Mouse (Mus musculus): ENCODE results near the gene Prc1.

Gene Prc1

DNA sequence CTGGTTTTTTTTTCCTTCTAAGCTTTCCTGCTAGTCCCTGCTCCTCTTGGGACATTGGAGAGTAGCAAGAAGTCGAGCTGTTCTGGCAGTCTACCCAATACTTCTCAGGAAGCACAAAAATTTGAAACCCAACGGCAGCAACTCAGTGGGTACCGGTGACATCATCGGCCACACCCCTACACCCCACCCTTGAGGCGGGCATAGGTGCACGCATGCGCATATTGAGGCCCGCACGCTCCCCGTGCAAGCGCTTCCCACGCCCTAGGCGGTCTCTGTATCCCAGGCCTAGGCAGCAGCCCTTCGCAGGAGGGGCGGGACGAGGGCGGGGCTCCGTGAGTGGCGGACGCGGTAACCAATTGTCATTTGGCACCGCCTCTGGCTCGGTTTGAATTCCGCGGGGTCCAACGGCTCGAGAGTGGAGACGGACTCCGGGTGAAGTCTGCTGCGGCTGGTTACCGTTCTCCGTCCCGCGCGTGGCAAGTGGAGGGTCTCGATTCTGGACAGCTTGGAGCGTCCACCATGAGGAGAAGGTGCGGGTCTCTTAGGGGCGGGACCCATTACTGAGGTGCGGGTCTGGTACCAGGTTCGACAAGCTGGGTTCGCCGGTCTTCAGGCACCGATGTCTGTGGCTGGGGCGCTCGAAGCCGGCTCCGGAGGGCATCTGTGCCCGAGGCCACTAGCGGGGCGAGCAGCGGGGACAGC is at the start of gene Prc1:
Gene Prc1, plus strand, starts transcription at position 389 of the 702 bp plus-strand sequence.
- DNase-seq, result peak; percentile 99

DNA sequence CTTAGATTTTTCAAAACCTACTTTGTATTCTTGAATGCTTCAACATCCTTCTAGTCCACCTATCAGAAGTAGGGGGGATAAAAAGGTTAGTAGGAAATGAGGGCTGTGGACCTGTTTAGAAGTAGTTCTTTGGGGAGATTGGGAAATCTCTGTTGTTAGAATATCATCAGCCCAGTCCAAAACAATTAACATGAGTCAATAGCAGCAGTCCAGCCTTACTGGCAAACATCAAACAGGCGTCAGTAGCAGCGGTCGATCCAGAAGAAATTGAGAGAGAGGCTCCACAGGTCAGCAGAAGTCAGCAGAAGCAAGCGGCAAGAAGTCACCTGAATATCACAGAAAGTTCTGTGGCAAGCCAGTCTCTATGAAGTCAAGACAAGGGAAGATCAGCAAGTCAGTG is 49.4 kb upstream of the Prc1 start:
- no peak for DNase-seq

DNA sequence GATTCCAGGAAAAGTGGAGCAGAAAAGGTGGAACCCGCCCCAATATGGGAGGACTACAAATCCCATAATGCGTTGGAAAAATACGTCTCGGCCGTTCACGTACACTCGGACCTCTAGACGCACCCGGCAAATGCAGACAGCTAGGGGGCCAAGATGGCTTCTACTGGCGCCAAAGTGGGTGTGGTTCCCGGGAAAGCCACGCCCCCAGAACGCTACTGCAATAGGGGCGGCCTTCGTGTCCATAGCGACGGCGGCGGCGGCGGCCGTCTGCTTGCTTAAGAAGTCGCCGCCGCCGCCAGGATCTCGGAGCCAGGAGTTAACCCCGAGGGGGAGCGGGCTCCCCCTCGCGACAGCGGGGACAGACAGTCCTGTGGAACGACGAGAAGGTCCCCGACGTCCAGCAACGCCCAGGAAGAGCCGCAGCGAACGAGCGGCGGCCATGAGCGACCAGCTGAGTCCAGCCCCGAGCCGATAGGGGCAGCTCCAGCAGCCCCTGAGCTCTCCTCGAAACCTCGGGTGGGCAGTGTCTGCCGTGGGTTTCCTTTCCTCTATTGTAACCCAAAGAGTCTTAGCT is 48.0 kb upstream of the Prc1 start, which contains the start of gene Ttll13:
Gene Ttll13, plus strand, starts transcription at position 229 of the 574 bp plus-strand sequence.
- DNase-seq, result peak; percentile 98

DNA sequence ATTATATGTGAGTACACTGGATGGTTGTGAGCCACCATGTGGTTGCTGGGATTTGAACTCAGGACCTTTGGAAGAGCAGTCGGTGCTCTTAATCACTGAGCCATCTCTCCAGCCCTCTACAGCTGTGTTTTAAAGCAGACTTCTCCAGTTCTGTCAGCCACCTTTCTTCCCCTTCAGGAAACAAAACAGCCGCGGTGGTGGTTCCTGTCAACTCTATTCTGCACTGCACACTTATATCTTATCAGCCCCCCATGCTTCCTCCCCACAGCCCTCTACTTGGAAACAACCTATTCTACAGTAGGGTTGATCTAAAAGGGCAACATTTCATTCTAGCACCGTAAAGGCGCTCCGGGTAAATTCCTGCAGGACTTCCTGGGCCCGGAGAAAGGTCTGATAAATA is 47.4 kb upstream of the Prc1 start:
- no peak for DNase-seq

DNA sequence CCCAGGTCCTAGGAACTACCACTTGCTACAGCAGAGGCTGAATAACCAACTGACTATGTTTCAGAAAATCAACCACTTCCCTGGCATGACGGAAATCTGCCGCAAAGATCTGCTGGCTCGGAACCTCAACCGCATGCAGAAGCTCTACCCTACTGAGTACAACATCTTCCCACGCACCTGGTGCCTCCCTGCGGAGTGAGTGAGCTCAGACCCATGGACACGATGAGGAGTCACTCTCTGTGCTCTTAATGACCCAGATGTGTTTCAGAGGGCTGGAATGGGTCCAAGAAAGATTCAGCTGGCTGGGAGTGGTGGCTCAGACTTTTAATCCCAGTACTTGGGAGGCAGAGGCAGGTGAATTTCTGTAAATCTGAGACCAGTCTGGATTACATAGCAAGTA is 41.8 kb upstream of the Prc1 start:
- no peak for DNase-seq

DNA sequence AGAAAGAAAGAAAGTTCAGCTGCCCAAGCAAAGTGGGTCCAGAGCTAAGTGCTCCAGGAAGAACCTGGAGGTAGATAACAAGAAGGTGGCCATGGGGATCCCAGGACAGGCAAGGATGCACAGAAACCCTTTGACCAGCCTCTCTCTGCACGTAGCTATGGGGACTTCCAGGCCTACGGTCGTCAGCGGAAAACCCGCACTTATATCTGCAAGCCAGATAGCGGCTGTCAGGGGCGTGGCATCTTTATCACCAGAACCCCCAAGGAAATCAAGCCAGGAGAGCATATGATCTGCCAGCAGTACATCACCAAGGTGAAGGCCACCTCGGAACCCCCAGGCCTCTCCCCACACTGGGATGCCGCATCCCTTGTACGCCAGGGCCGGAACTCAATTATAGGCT is 41.4 kb upstream of the Prc1 start:
- DNase-seq, result no peak

DNA sequence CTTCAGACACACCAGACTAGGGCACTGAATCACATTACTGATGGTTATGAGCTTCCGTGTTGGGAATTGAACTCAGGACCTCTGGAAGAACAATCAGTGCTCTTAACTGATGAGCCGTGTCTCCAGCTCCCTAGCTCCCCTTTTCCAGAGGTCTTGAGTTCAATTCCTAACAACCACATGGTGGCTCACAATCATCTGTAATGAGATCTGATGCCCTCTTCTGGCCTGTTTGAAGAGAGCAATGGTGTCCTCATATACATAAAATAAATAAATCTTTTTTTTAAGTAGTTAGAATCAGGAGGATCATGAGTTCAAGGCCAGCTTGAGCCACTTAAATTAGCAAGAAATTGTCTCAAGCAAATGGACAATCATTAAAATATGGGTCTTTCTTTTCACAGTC is 38.3 kb upstream of the Prc1 start:
- no peak for DNase-seq

DNA sequence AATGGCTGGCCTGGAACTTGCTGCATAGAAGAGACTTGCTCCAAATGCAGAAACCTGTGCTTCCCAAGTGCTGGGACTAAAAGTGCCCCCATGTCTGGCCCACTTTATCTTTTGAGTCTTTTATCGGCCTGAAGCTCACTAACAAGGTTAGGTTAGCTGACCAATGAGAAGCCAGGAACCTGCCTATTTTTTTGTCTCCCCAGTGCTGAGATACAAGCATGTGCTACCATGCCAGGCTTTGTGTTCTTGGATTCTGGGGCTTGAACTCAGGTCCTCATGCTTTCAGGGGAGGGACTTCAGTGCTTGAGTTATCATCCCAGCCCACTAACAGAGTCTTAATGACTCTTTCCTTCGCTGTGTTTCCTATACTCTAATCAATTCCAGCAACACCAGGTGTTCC is 36.5 kb upstream of the Prc1 start:
- no peak for DNase-seq

DNA sequence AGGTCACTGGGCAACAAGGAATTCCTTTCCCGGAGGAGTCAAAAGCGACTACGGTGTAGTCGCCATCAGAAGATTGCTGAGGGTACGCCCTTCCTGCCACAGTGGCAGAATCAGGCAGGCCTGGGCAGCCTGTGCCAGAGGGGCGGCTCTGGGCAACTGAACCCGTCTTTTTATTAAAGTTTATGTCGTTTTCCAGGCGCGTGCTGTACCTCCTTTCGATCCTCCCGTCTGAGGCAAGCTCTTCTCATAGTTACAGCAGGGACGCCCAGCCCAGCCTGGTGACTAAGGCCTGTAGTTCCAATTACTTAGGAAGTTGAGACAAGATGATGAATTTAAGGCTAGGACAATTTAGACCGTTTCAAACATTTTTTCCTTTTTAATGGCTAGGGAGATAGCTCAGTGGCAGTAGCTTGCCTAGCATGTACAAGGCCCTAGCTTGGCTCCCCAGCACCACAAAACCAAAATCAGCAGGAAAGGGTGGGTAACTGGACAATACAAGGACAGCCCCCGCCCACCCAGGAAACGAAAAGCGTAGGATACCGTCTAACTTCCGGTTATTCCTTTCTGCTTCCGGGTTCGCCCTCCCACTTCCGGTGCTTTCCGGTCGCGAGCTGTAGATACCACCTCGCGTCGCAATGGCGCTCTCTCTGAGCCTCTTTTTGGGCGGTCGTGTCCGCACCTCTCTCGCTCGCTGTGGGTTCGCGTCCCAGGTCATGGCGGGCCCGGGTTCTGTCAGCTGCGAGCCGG is 33.5 kb upstream of the Prc1 start, which contains the start of gene Ngrn:
Gene Ngrn, plus strand, starts transcription at position 591 of the 747 bp plus-strand sequence.
- peak; percentile 87 to 93 for DNase-seq

DNA sequence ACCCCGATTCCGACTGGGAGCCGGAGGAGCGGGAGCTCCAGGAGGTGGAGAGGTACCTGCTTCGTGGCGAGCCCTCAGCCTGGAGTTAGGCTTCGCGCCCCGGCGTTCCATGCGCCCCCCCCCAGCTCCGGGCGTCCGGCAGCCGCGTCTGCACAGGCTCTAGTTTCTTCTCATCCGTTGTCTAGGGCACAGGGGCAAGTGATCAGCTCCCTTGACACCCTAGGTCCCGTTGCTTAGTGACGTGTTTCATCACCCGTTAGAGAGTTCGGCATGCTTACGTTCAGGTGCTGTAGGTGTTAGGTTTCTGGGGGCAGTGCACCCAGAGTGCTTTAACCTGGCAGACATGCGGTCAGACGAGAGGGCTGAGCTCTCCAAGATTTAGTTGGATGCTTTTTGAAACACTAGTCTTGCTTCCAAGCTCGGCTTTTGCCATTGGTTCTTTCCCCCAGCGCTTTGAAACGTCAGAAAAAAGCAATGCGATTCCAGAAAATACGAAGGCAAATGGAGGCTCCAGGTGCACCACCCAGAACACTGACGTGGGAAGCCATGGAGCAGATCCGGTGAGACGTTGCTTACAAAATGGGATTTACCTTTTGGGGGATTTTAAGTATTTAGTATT is 32.8 kb upstream of the Prc1 start:
- DNase-seq, result peak in 1 of 2 experiments; percentile 43

DNA sequence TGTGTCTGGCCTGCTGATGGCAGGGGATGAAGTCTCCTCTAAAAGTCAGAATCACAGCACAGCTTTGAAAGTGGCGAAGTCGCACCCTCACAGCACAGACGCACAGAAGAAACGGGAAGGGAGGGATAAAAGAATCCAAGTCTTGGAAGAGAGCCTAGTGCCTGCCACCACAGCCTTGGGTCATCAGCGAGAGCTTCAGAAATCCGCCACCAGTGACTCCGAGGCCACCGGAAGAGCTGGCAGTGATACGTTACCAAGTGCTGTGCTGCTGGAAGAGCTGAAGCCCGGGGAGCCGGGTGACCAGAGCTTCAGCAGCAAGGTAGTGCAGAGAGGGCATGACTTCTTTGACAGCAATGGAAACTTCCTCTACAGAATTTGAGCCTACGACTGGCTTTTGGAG is 29.6 kb upstream of the Prc1 start:
- DNase-seq, result no peak

DNA sequence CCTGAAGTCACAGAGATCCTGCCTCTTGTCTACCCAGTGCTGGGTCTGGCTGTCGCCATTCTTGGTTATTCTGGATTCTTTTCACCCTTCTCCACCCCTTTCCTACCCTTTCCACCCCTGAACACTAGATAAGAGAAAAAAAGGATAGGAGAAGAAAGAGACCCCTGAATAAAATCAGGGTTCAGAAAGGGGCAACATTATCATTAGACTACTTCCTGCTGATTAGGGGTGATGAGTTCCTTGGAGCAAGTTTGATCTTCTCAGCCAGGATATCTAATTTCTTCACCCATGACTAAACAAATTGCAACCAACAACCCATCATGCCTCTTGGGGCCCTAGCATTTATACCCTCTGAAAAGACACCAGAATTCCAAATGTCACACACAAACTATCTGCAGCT is 26.5 kb upstream of the Prc1 start:
- no peak for DNase-seq

DNA sequence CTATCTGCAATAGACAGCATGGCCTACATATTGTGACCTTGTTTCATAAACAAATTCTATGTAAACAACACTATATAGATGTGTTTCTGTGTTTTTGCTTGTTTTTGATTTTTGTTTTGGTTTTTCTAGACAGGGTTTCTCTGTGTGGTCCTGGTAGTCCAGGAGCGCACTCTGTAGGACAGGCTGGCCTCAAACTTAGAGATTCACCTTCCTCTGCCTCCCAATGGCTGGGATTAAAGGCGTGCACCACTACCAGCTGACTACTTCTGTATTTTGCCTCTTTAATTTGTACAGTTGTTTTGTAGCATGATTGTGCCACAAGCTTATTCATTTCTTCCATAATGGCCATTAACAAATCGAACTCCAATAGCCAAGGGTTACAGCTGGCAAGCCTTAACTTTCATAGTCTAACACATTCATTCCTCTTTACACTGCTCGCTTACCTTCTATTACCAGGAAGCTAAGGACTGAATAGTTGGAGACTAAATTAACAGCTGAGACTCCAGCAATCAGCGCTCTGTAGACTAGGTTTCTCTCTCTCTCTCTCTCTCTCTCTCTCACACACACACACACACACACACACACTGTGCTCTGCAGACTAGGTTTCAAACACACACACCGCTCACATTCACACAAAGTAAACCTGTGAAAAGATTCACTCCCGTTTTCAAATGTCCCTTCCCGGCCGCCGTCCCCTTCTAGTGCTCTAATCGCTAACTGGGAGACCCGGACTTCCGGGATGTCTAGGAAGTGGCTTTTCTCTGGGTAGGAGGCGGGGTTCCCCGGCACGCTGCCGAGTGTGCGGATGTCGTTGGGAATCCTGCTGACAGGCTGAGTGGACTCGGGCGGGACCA is 25.1 kb upstream of the Prc1 start, which contains the start of gene Vps33b:
Gene Vps33b, plus strand, starts transcription at position 753 of the 854 bp plus-strand sequence.
- DNase-seq, result peak; percentile 96

DNA sequence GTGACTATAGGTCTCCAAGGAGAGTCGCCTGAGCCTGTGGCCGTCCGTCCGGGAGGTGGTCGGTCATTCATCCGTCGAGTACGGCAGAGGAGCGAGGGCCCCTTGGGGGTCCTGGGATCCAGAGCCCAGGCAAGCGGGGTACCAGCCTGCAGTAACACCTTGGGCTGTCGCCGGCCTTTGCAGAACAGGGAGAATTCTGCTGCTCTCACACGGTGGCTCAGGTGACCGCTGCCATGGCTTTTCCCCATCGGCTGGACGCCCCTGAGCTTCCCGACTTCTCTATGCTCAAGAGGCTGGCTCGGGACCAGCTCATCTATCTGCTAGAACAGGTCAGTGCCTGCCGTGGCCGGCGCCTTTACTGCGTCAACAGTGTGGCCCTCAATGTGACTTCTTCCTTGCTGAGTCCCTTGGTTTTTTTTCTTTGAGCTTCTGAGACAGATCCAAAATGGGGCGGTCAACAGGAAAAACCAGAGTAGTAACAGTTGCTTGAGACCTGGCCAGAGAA is 24.4 kb upstream of the Prc1 start:
- DNase-seq, result peak in 1 of 2 experiments; percentile 59

DNA sequence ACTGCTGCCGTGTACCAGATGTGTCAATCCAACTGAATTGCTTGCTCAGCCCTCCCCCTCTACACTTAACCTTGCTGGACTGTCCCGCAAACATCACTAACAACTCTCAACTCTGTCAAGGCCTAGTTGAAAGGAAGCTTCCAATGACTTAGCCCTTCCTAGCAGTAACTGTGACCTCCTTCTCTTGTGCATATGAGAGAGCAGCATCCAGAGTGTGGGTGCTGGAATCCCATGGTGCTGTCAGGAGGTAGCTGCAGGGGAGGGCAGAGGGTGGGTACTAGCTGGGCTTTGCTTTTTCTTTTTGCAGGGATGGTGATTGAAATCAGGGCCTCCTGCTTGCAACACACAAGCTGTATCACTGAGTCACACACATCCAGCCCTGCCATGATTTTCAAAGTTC is 20.8 kb upstream of the Prc1 start:
- DNase-seq, result no peak

DNA sequence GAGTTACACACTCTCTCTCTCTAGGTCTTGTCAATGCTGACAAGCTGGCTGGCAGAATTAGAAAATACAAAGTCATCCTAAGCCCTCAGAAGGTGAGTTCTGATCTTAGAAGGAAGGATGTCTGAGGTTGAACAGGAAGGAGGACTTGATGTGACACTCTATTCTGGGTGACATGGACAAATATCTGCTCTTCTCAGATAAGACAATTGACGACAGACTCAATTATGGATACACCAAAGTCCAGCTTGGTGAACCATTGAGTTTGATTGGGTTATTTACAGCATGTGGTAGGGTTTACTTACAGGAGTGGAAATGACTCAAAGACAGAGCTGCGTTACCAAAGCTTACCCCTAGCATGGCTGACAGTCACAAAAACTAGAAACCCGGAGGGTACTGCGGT is 17.9 kb upstream of the Prc1 start:
- DNase-seq, result no peak

DNA sequence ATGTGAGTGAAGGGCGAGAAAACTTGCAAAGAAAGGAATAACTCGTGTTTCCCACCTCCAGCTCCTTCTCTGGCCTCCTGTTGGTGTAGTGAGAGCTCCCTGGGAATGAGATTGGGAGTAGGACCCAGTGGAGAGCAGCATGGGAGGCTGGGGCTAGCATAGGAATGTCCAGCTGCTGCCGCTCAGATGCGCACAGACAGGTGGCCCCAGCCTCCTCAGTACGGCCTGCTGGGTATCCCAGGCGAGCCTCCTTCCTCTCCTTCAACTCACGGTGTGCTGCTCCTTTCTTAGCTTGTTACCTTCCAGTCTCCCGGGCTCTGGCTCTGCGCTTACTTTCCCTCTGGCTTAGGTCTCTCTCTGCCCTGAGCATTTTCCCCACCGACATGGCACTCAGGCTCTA is 14.2 kb upstream of the Prc1 start:
- no peak for DNase-seq

DNA sequence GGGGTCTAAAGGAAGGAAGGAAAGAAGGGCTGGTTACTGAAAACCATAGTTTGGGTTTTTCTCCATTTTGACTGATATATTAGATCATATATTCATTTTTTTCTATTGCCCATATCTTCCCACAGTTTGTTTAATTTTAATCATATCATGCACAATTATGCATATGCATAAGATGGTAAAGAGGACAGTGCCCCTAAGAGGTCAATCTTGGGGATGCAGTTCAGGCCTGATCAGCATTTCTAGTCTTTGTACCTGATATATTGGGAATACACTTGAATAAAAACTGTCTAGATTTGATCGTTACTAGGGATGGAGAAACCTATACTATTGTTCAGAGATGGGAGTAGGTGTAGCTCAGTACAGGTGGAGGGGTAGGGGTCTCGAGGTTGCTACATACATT is 13.3 kb upstream of the Prc1 start:
- DNase-seq, result no peak

DNA sequence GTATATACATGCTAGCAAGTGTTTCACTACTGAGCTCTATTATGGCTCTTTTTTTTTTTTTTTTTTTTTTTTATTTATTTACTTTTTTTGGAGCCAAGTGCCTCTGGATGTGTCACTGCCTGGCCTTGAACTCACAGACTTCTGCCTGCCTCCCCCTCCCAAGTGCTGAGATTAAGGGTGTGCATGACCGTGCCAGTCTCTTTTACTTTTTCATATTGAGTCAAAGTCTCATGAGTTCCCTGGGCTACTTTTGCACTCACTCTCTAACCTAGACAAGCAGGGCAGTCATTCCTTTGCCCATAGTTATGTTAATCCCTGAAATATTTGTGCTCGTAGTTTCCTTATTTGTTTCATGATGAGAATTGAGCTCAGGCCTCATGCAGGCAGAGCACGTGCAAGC is 12.6 kb upstream of the Prc1 start:
- DNase-seq, result no peak

DNA sequence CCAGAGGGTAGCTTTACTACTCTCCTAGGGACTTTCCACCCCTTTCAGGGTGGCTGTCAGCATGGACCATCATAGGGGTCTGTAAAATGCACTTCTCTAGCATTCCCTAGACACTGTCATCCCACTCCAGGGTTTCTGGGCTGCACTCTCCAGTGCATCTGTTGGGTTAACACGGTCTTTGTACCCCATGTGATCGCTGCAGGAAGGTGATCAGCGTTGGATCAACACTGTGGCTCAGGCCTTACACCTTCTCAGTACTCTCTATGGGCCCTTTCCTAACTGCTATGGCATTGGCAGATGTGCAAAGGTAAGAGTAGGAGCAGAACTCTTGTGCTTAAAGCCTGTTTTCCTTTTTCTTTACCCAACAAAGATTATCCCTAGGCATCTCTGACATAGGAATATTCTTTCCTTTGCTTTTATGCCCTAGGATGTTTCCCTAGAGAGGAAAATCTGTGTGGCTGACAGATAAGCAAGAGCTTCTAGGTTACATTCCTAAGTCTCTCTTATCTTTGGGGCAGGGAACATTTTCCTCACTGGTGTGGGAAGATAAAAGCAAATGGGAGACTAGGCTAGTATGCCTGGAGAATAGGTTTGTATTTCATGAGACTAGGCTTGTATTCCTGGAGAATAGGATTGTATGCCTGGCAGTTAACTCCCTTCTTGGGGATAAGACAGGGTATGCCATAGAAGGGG is 10.9 kb upstream of the Prc1 start:
- no peak for DNase-seq

DNA sequence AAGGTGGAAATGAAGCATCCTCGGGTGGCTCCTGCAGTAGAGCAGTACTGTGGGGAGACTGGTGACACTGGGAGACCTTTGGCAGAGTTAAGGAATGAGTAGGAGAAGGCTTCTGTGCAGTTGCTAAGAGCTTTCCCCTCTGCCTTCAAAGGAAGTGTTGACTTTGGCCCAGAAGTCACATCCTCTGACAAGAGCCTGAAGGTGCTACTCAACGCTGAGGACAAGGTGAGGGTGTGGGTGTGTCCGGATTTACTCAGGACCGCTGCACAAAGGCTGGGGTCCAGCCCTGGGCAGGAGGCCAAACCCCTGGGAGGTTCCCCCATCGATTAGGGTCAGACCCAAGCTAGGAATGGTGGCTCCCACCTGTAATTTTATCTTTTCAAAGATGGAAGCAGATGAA is 9.9 kb upstream of the Prc1 start:
- DNase-seq, result peak; percentile 64 to 77

DNA sequence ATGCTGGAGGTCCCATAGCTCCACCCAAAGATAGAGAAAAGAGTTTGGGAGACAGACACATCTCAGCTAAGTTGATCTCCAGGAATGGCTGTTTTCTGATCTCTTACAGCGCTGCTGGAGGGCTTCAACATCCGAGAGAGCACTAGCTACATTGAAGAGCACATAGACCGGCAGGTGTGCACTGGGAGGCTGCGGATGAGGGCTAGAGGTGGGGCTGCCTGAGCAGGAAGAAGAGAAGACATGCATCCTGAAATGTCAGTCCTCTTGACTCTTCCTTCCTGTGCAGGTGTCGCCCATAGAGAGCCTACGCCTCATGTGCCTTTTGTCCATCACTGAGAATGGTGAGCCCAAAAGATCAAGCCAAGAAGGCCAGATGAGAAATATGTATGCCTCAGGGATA is 8.5 kb upstream of the Prc1 start:
- DNase-seq, result no peak
